Mouse (Mus musculus): ENCODE data around the gene Cit. TPM values are rescaled to one million over a fixed set of nuclear protein-coding genes. Genes with fewer than 3 reads are reported as not detected.

Gene Cit
- polyA plus RNA-seq, 1 experiment from 2014 or later: 21.1 TPM

- H3K4me3 ChIP-seq (replicated peaks): no peak overlapping the region
- H3K27me3 ChIP-seq: no peaks in the 10 kb centered on the region
- ATAC-seq: no peak
- 79% methylated on average over 6 of the region's 6 CpGs for WGBS
- no peaks in the 10 kb centered on the region for H3K9me3 ChIP-seq
- no peaks in the 10 kb centered on the region for H3K4me1 ChIP-seq (replicated peaks)
- no peak overlapping the region for H3K9ac ChIP-seq (replicated peaks)
- H3K27ac ChIP-seq: no peak overlapping the region
- H3K4me2 ChIP-seq (replicated peaks): no peak overlapping the region
- H3K36me3 ChIP-seq: no peaks in the 10 kb centered on the region
Observed at GRCm38 (mm10) chr5:115838059-115838458, 7.0 kb upstream of the Cit start.

GRCm38 (mm10) chr5:115840453-115840852 lies 4.6 kb upstream of the Cit start:
- H3K4me3 ChIP-seq (replicated peaks): no peak overlapping the region
- H3K27me3 ChIP-seq: no peaks in the 10 kb centered on the region
- no peak overlapping the region for H3K9ac ChIP-seq (replicated peaks)
- H3K4me2 ChIP-seq (replicated peaks): no peak overlapping the region
- H3K4me1 ChIP-seq (replicated peaks): peaks cover 11% of the 10 kb centered on the region
- no peaks in the 10 kb centered on the region for H3K36me3 ChIP-seq
- no peak for ATAC-seq
- no peaks in the 10 kb centered on the region for H3K9me3 ChIP-seq
- 89% methylated on average over 4 of the region's 5 CpGs for WGBS
- no peak overlapping the region for H3K27ac ChIP-seq

- Histone ChIP-seq H3K9me3 (no peaks in the 10 kb centered on the region), H3K4me2 (replicated peaks) (no peak overlapping the region), H3K27me3 (no peaks in the 10 kb centered on the region), H3K4me3 (replicated peaks) (no peak overlapping the region), H3K4me1 (replicated peaks) (peaks cover 18% of the 10 kb centered on the region), H3K36me3 (no peaks in the 10 kb centered on the region), H3K9ac (replicated peaks) (no peak overlapping the region), H3K27ac (no peak overlapping the region)
- no peak for ATAC-seq
- WGBS: 77% methylated on average over 12 of the region's 12 CpGs
Observed at GRCm38 (mm10) chr5:115840946-115841775, 3.9 kb upstream of the Cit start.

- no peak overlapping the region for H3K27ac ChIP-seq
Observed at GRCm38 (mm10) chr5:115844368-115844765, 711 bp upstream of the Cit start.

GRCm38 (mm10) chr5:115845635-115846174 lies 627 bp downstream of the Cit start:
- Histone ChIP-seq H3K4me1 (replicated peaks) (peaks cover 28% of the 10 kb centered on the region), H3K9ac (replicated peaks) (peak overlapping the region; percentile 67), H3K9me3 (no peaks in the 10 kb centered on the region), H3K36me3 (no peaks in the 10 kb centered on the region; the same call in 1 of the 2 replicates), H3K27me3 (no peaks in the 10 kb centered on the region), H3K27ac (no peak overlapping the region), H3K4me3 (replicated peaks) (peak overlapping the region; percentile 64), H3K4me2 (replicated peaks) (peak overlapping the region; percentile 97)
- ATAC-seq: no peak
- WGBS: 27% methylated on average over 8 of the region's 8 CpGs

More at GRCm38 (mm10) chr5:115844368-115844765, 711 bp upstream of the Cit start:
- 4% methylated on average over 12 of the region's 12 CpGs for WGBS
- ATAC-seq: peak; percentile 2; the same call in 1 of the 2 replicates
- Histone ChIP-seq H3K27me3 (no peaks in the 10 kb centered on the region), H3K9ac (replicated peaks) (peak overlapping the region; percentile 63), H3K9me3 (no peaks in the 10 kb centered on the region), H3K4me2 (replicated peaks) (peak overlapping the region; percentile 97), H3K4me3 (replicated peaks) (peak overlapping the region; percentile 64), H3K4me1 (replicated peaks) (peaks cover 25% of the 10 kb centered on the region), H3K36me3 (no peaks in the 10 kb centered on the region)

GRCm38 (mm10) chr5:115847166-115847565 lies 2.1 kb downstream of the Cit start:
- no peak overlapping the region for H3K4me3 ChIP-seq (replicated peaks)
- no peak for ATAC-seq
- peaks cover 28% of the 10 kb centered on the region for H3K4me1 ChIP-seq (replicated peaks)
- no peak overlapping the region for H3K9ac ChIP-seq (replicated peaks)
- H3K4me2 ChIP-seq (replicated peaks): no peak overlapping the region
- H3K27me3 ChIP-seq: no peaks in the 10 kb centered on the region
- WGBS: 90% methylated on average over 8 of the region's 8 CpGs
- no peaks in the 10 kb centered on the region; the same call in 1 of the 2 replicates for H3K36me3 ChIP-seq
- H3K9me3 ChIP-seq: no peaks in the 10 kb centered on the region
- H3K27ac ChIP-seq: no peak overlapping the region

GRCm38 (mm10) chr5:115848463-115848862 lies 3.4 kb downstream of the Cit start:
- 41% methylated on average over 7 of the region's 7 CpGs for WGBS
- H3K9me3 ChIP-seq: no peaks in the 10 kb centered on the region
- H3K27ac ChIP-seq: no peak overlapping the region
- no peak for ATAC-seq
- H3K4me2 ChIP-seq (replicated peaks): no peak overlapping the region
- H3K4me3 ChIP-seq (replicated peaks): no peak overlapping the region
- H3K27me3 ChIP-seq: no peaks in the 10 kb centered on the region
- H3K36me3 ChIP-seq: peaks cover 3% of the 10 kb centered on the region; the same call in 1 of the 2 replicates
- H3K9ac ChIP-seq (replicated peaks): no peak overlapping the region
- peaks cover 28% of the 10 kb centered on the region for H3K4me1 ChIP-seq (replicated peaks)

GRCm38 (mm10) chr5:115849263-115849829 lies 4.3 kb downstream of the Cit start:
- Histone ChIP-seq H3K4me3 (replicated peaks) (no peak overlapping the region), H3K36me3 (peaks cover 3% of the 10 kb centered on the region), H3K9ac (replicated peaks) (no peak overlapping the region), H3K27me3 (no peaks in the 10 kb centered on the region), H3K27ac (no peak overlapping the region), H3K4me1 (replicated peaks) (peaks cover 24% of the 10 kb centered on the region), H3K9me3 (no peaks in the 10 kb centered on the region), H3K4me2 (replicated peaks) (no peak overlapping the region)
- WGBS: 72% methylated on average over 12 of the region's 12 CpGs
- no peak for ATAC-seq

- no peaks in the 10 kb centered on the region for H3K27me3 ChIP-seq
- no peak for ATAC-seq
- H3K4me3 ChIP-seq (replicated peaks): no peak overlapping the region
- H3K36me3 ChIP-seq: peaks cover 6% of the 10 kb centered on the region
- H3K4me1 ChIP-seq (replicated peaks): peaks cover 18% of the 10 kb centered on the region
- WGBS: 94% methylated on average over 17 of the region's 17 CpGs
- H3K9ac ChIP-seq (replicated peaks): no peak overlapping the region
- H3K9me3 ChIP-seq: no peaks in the 10 kb centered on the region
- no peak overlapping the region for H3K27ac ChIP-seq
- H3K4me2 ChIP-seq (replicated peaks): no peak overlapping the region
Observed at GRCm38 (mm10) chr5:115850250-115851028, 5.4 kb downstream of the Cit start.

GRCm38 (mm10) chr5:115851029-115851365 lies 5.9 kb downstream of the Cit start:
- no peak overlapping the region for H3K27ac ChIP-seq
- H3K4me3 ChIP-seq (replicated peaks): no peak overlapping the region
- 95% methylated on average over 13 of the region's 13 CpGs for WGBS
- H3K9me3 ChIP-seq: no peaks in the 10 kb centered on the region
- H3K9ac ChIP-seq (replicated peaks): no peak overlapping the region
- H3K27me3 ChIP-seq: no peaks in the 10 kb centered on the region
- H3K4me2 ChIP-seq (replicated peaks): no peak overlapping the region
- peaks cover 12% of the 10 kb centered on the region for H3K4me1 ChIP-seq (replicated peaks)
- H3K36me3 ChIP-seq: peaks cover 9% of the 10 kb centered on the region
- ATAC-seq: no peak

- H3K4me3 ChIP-seq (replicated peaks): no peak overlapping the region
- 0 out of 2 replicates have a peak, but pooled peaks cover 7% of the 10 kb centered on the region for H3K4me1 ChIP-seq (replicated peaks)
- H3K36me3 ChIP-seq: peaks cover 16% of the 10 kb centered on the region
- WGBS: 97% methylated on average over 4 of the region's 4 CpGs
- H3K4me2 ChIP-seq (replicated peaks): no peak overlapping the region
- H3K27ac ChIP-seq: no peak overlapping the region
- no peaks in the 10 kb centered on the region for H3K27me3 ChIP-seq
- H3K9ac ChIP-seq (replicated peaks): no peak overlapping the region
- no peak for ATAC-seq
- no peaks in the 10 kb centered on the region for H3K9me3 ChIP-seq
Observed at GRCm38 (mm10) chr5:115852431-115852830, 7.4 kb downstream of the Cit start.

GRCm38 (mm10) chr5:115853691-115854090 lies 8.6 kb downstream of the Cit start:
- no peak for ATAC-seq
- H3K36me3 ChIP-seq: peaks cover 16% of the 10 kb centered on the region

More at GRCm38 (mm10) chr5:115853691-115854090, 8.6 kb downstream of the Cit start:
- Histone ChIP-seq H3K4me3 (replicated peaks) (no peak overlapping the region), H3K9ac (replicated peaks) (no peak overlapping the region), H3K27me3 (no peaks in the 10 kb centered on the region), H3K9me3 (no peaks in the 10 kb centered on the region), H3K27ac (no peak overlapping the region), H3K4me1 (replicated peaks) (0 out of 2 replicates have a peak, but pooled peaks cover 3% of the 10 kb centered on the region), H3K4me2 (replicated peaks) (no peak overlapping the region)
- 80% methylated on average over 9 of the region's 9 CpGs for WGBS

All from midbrain, embryonic 13.5 days (tissue).